Mouse (Mus musculus): ENCODE measurements around the gene Kazn.

- TF ChIP-seq CTCF (IDR thresholded peaks at IDR 0.05; ENCODE audit: control insufficient read depth, insufficient read depth, insufficient read length) (no peak), MAX (IDR thresholded peaks at IDR 0.05) (no peak)
These were observed 32.3 kb upstream of the Kazn start for GRCm38 (mm10) chr4:142271506-142271905.

Data from C2C12 (cell line).